Mouse (Mus musculus): Measurements from ENCODE around the gene AC170998.1. TPM values are rescaled to one million over a fixed set of nuclear protein-coding genes. Genes with fewer than 3 reads are reported as not detected.

AC170998.1 gene
- polyA plus RNA-seq, 1 experiment from 2014 or later = 5.2 TPM

DNA sequence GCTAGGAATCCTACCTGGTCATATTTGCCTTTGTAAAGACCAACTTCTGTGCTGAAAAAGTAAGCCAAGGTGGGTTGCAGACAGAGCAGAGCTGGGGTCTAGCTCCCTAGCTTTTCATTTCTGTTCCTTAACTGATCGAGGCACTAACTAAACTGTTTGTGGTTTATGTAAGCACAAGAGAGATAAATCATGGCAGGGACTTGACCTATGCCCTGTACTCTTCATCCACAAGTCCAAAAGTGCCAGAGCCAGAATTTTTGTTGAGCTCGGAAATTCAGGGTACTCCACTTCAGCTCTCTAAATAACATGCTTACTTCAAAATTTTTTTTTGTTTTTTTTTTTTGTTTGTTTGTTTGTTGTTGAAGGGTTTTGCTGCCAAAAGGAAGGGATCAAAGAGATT is 29.2 kb upstream of the AC170998.1 start:
- H3K27me3 ChIP-seq (ENCODE audit: insufficient read depth, low read length) = no peaks in the 10 kb centered on the region
- ATAC-seq (ENCODE audit: insufficient read depth) (no peak), DNase-seq (peak; percentile 73)
- no peak overlapping the region for H3K9ac ChIP-seq
- peak overlapping the region; percentile 75; the same call in 1 of the 2 replicates for H3K27ac ChIP-seq (ENCODE audit: low read depth)
- WGBS = 11% methylated on average over 2 of the region's 2 CpGs
- peaks cover 7% of the 10 kb centered on the region; the same call in 1 of the 2 replicates for H3K36me3 ChIP-seq (ENCODE audit: insufficient read depth)
- no peak for TF ChIP-seq CTCF (IDR thresholded peaks at IDR 0.05; ENCODE audit: low read depth)
- no peaks in the 10 kb centered on the region for H3K9me3 ChIP-seq (ENCODE audit: low read depth, low read length)
- H3K4me1 ChIP-seq (ENCODE audit: insufficient read depth) = peaks cover 37% of the 10 kb centered on the region
- no peak overlapping the region for H3K4me3 ChIP-seq (ENCODE audit: low read depth, low read length)
- peak overlapping the region; percentile 21 for H3K4me2 ChIP-seq

DNA sequence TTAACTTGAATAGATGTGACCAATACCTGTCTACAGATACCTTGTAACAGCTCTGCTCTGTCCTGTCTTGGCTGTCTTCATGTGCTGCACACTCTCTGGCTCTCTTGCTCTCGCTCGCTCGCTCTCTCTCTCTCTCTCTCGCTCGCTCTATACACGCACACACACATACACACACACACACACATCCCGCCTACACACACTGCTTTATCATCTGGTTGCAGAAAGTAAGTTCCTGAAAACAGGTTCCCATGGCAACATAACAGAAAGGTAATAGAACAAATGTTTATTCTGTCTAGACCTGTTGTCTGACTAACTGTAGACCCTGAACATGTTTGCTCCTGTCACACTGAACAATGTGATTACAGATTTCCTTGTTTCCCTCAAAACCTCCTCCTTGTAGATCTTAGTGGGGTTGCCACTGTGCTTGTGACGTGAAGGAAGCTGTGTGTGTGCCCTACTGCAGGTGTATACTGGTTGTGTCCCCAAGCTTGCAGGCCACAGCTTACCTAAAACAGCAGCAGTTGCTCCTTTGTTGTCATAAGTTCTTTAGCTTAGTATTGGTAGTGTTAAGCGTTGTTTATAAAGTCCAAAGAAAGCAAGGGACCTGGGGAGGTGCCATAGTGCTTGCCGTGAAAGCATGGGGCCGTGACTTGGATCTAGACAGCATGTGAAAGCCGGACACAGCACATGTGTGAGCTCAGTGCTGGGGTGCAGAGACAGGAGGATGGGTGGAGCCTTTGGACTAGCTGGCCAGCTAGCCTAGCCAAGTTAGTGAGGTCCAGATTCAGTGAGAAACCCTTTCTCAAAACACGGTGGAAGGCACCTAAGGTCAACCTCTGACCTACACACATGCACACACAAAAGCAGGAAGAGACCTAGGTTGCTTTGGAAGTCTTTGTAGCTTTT is 28.3 kb upstream of the AC170998.1 start:
- 40% methylated on average over 13 of the region's 13 CpGs for WGBS
- Histone ChIP-seq H3K9ac (peak overlapping the region; percentile 10; the same call in 1 of the 2 replicates), H3K4me3 (ENCODE audit: low read depth, low read length) (no peak overlapping the region), H3K4me2 (peak overlapping the region; percentile 21), H3K9me3 (ENCODE audit: low read depth, low read length) (no peaks in the 10 kb centered on the region), H3K4me1 (ENCODE audit: insufficient read depth) (peaks cover 37% of the 10 kb centered on the region), H3K27me3 (ENCODE audit: insufficient read depth, low read length) (no peaks in the 10 kb centered on the region), H3K27ac (ENCODE audit: low read depth) (peak overlapping the region; percentile 75), H3K36me3 (ENCODE audit: insufficient read depth) (peaks cover 7% of the 10 kb centered on the region; the same call in 1 of the 2 replicates)
- DNase-seq (peak; percentile 40), ATAC-seq (ENCODE audit: insufficient read depth) (peak; percentile 55)
- no peak for TF ChIP-seq CTCF (IDR thresholded peaks at IDR 0.05; ENCODE audit: low read depth)

DNA sequence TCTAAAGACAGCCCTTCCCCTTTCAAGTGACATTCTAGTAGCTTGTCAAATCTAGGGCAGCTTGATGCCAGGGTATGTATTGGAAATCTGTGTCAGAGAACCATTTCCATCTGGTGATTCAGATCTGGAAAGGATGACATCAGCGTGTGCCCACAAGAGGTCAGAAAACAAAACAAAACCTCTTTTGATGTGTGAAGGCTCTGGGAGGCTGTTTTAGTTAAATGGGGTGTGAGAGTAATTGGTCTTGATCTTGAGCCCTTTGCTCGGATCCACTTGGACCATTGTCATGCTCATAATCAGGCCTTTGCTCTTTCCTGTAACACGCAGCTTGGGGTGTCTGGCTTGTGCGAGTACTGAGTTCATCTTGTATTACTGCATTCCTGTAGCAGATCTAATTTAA is 27.6 kb upstream of the AC170998.1 start:
- no peak for TF ChIP-seq CTCF (IDR thresholded peaks at IDR 0.05; ENCODE audit: low read depth)
- Histone ChIP-seq H3K4me3 (ENCODE audit: low read depth, low read length) (no peak overlapping the region), H3K9ac (no peak overlapping the region; the same call in 1 of the 2 replicates), H3K9me3 (ENCODE audit: low read depth, low read length) (no peaks in the 10 kb centered on the region), H3K27ac (ENCODE audit: low read depth) (peak overlapping the region; percentile 75), H3K27me3 (ENCODE audit: insufficient read depth, low read length) (no peaks in the 10 kb centered on the region), H3K4me2 (peak overlapping the region; percentile 21; the same call in 1 of the 2 replicates), H3K4me1 (ENCODE audit: insufficient read depth) (peaks cover 33% of the 10 kb centered on the region), H3K36me3 (ENCODE audit: insufficient read depth) (peaks cover 7% of the 10 kb centered on the region; the same call in 1 of the 2 replicates)
- DNase-seq (peak; percentile 59), ATAC-seq (ENCODE audit: insufficient read depth) (no peak)
- 25% methylated on average over 4 of the region's 4 CpGs for WGBS

DNA sequence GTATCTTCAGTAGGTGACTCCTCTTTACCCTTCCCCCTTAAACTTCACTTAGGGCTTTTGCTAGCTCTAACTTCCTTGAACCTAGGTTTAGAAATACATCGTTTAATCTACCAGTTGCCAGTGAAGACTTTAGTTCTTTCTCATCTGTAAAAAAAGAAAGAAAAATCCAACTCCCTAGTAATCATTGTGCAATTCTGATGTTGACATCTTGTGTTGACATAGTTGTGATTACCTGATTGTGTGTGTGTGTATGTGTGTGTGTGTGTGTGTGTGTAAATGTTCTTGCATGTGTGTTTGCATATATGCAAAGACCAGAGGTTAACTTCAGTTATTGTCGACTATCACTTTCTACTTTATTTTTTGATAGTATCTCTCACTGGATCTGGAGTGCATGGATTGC is 27.2 kb upstream of the AC170998.1 start:
- Histone ChIP-seq H3K36me3 (ENCODE audit: insufficient read depth) (peaks cover 5% of the 10 kb centered on the region; the same call in 1 of the 2 replicates), H3K9me3 (ENCODE audit: low read depth, low read length) (no peaks in the 10 kb centered on the region), H3K9ac (no peak overlapping the region), H3K4me2 (no peak overlapping the region), H3K27ac (ENCODE audit: low read depth) (no peak overlapping the region), H3K27me3 (ENCODE audit: insufficient read depth, low read length) (no peaks in the 10 kb centered on the region), H3K4me1 (ENCODE audit: insufficient read depth) (peaks cover 29% of the 10 kb centered on the region), H3K4me3 (ENCODE audit: low read depth, low read length) (no peak overlapping the region)
- 76% methylated on average over 2 of the region's 2 CpGs for WGBS
- DNase-seq (no peak), ATAC-seq (ENCODE audit: insufficient read depth) (no peak)
- no peak for TF ChIP-seq CTCF (IDR thresholded peaks at IDR 0.05; ENCODE audit: low read depth)

DNA sequence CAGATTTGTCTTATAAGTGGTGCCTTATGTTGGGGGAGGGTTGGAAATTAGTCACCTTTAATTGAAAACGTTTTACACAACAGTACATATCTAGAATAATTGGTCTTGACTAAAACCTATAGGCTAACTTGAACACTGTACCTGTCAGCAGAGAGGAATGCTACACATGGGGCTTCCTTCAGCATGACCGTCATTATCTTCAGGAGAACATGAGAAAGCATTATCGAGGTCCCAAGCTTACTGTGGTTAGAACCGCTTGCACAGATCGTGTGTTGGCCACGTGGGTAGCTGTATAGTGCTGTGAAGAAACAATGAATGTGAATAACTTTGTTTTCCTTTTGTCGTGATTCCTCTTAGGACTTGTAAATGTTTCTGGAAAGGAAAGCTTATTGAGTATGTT is 26.1 kb upstream of the AC170998.1 start:
- H3K36me3 ChIP-seq (ENCODE audit: insufficient read depth) = 0 out of 2 replicates have a peak, but pooled peaks cover 1% of the 10 kb centered on the region
- H3K4me2 ChIP-seq = no peak overlapping the region
- no peaks in the 10 kb centered on the region for H3K9me3 ChIP-seq (ENCODE audit: low read depth, low read length)
- no peak for TF ChIP-seq CTCF (IDR thresholded peaks at IDR 0.05; ENCODE audit: low read depth)
- no peak overlapping the region for H3K27ac ChIP-seq (ENCODE audit: low read depth)
- H3K4me1 ChIP-seq (ENCODE audit: insufficient read depth) = peaks cover 24% of the 10 kb centered on the region
- H3K27me3 ChIP-seq (ENCODE audit: insufficient read depth, low read length) = no peaks in the 10 kb centered on the region
- WGBS = 83% methylated on average over 7 of the region's 7 CpGs
- H3K9ac ChIP-seq = no peak overlapping the region
- H3K4me3 ChIP-seq (ENCODE audit: low read depth, low read length) = no peak overlapping the region
- DNase-seq (no peak), ATAC-seq (ENCODE audit: insufficient read depth) (no peak)

DNA sequence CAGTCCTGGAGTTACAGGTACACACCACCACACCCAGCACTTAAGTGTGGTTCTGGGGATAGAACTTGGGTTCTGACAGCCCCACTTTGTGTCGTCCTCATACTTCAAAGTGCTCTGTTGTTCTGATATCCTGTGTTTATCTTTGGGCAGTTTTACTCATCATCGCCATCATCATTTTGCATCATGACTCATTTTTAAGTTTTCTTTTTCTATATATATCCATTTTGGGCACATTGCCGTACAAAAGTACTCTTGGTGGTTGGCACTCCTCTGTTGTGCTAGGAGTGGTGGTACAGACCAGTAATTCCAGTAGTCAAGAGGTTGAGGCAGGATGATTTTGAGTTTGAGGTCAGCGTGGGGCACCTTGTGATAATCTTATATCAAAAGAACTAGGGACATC is 24.7 kb upstream of the AC170998.1 start:
- H3K27ac ChIP-seq (ENCODE audit: low read depth) = no peak overlapping the region
- no peak for DNase-seq
- TF ChIP-seq CTCF (IDR thresholded peaks at IDR 0.05; ENCODE audit: low read depth) = no peak
- no peaks in the 10 kb centered on the region for H3K9me3 ChIP-seq (ENCODE audit: low read depth, low read length)
- H3K4me1 ChIP-seq (ENCODE audit: insufficient read depth) = peaks cover 18% of the 10 kb centered on the region
- H3K4me2 ChIP-seq = no peak overlapping the region
- WGBS = 80% methylated on average over 4 of the region's 4 CpGs
- ATAC-seq (ENCODE audit: insufficient read depth) = no peak
- H3K36me3 ChIP-seq (ENCODE audit: insufficient read depth) = 0 out of 2 replicates have a peak, but pooled peaks cover 8% of the 10 kb centered on the region
- H3K4me3 ChIP-seq (ENCODE audit: low read depth, low read length) = no peak overlapping the region
- H3K9ac ChIP-seq = no peak overlapping the region
- H3K27me3 ChIP-seq (ENCODE audit: insufficient read depth, low read length) = no peaks in the 10 kb centered on the region

- H3K27ac ChIP-seq (ENCODE audit: low read depth) = 0 out of 2 replicates have a peak overlapping the region, but pooled peaks have one; percentile 58
- H3K9me3 ChIP-seq (ENCODE audit: low read depth, low read length) = no peaks in the 10 kb centered on the region
Measured at GRCm38 (mm10) chr17:28701737-28702136, 24.1 kb upstream of the AC170998.1 start.

More at GRCm38 (mm10) chr17:28701737-28702136, 24.1 kb upstream of the AC170998.1 start:
- peaks cover 12% of the 10 kb centered on the region for H3K4me1 ChIP-seq (ENCODE audit: insufficient read depth)
- no peak for ATAC-seq (ENCODE audit: insufficient read depth)
- H3K27me3 ChIP-seq (ENCODE audit: insufficient read depth, low read length) = no peaks in the 10 kb centered on the region
- H3K4me3 ChIP-seq (ENCODE audit: low read depth, low read length) = no peak overlapping the region
- no peak overlapping the region for H3K4me2 ChIP-seq
- no peak for TF ChIP-seq CTCF (IDR thresholded peaks at IDR 0.05; ENCODE audit: low read depth)
- 75% methylated on average over 3 of the region's 3 CpGs for WGBS
- 0 out of 2 replicates have a peak, but pooled peaks cover 8% of the 10 kb centered on the region for H3K36me3 ChIP-seq (ENCODE audit: insufficient read depth)
- H3K9ac ChIP-seq = no peak overlapping the region
- no peak for DNase-seq
